Mouse (Mus musculus): Measurements from ENCODE around the gene Ankrd33. TPM values are rescaled to one million over a fixed set of nuclear protein-coding genes. Genes with fewer than 3 reads are reported as not detected.
"Not testable (repeated sequence)": the region's sequence is repeated elsewhere in the genome, so short reads cannot be mapped to it uniquely, and the experiment has no call there.

Ankrd33 gene
- polyA plus RNA-seq, 1 experiment from 2014 or later, result not detected

DNA sequence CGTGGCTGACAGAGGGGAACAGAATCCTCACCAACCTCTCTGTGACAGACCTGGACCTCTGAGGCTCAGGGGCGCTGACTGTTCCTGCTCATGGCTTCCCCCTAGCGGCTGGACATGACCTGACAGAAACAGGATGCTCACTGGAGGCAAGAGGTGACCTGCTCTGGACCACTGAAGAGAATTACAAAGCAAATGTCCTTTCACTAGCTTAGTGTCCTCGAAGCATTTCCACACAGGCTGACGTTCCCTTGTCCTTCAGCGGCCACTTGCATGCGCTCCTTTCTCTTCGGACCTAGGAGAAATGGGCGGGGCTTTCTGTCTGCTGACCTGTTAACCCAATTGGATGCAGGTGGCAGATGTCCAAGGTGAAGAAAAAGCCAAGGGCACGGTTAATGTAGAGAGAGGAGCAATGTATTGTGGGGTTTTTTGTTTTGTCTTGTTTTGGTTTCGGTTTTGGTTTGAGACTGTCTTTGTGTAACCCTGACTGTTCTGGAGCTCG is 10.0 kb upstream of the Ankrd33 start:
- 21% methylated on average over 12 of the region's 12 CpGs for WGBS (ENCODE audit: insufficient replicate concordance)
- Histone ChIP-seq H3K27ac (ENCODE audit: low read depth, low read length) (no peak overlapping the region), H3K36me3 (ENCODE audit: control insufficient read depth, insufficient read depth, low read length) (no peaks in the 10 kb centered on the region), H3K4me1 (ENCODE audit: control insufficient read depth, insufficient read depth, low read length) (no peaks in the 10 kb centered on the region), H3K27me3 (ENCODE audit: control insufficient read depth, insufficient read depth, low read length) (no peaks in the 10 kb centered on the region), H3K9ac (ENCODE audit: low read depth, low read length) (no peak overlapping the region), H3K4me3 (ENCODE audit: low read depth, low read length) (no peak overlapping the region), H3K4me2 (no peak overlapping the region; the same call in 1 of the 2 replicates), H3K9me3 (replicated peaks; ENCODE audit: control insufficient read depth, low read length) (no peaks in the 10 kb centered on the region)
- no peak for ATAC-seq (replicated peaks; ENCODE audit: insufficient number of reproducible peaks, low FRiP score, low TSS enrichment)

DNA sequence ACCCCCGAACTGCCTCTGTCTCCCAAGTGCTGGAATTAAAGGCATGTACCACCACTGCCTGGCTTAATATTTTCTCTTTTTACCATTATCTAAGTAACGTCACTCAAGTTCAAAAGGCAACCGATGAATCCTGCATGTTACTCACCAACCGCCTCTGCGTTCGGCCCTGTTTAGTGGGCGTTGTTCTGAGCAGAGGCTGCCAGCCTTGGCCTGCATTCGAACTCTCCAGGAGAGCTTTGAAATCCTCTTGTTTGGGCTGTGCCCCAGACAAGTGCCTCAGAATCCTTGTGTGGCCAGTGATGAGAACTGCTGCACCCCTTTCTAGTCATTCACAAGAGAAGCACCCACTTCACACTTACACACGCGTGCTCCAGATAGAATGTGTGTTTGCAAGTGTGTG is 9.5 kb upstream of the Ankrd33 start:
- Histone ChIP-seq H3K4me3 (ENCODE audit: low read depth, low read length) (no peak overlapping the region), H3K27ac (ENCODE audit: low read depth, low read length) (no peak overlapping the region), H3K27me3 (ENCODE audit: control insufficient read depth, insufficient read depth, low read length) (no peaks in the 10 kb centered on the region), H3K36me3 (ENCODE audit: control insufficient read depth, insufficient read depth, low read length) (no peaks in the 10 kb centered on the region), H3K4me1 (ENCODE audit: control insufficient read depth, insufficient read depth, low read length) (no peaks in the 10 kb centered on the region), H3K9me3 (replicated peaks; ENCODE audit: control insufficient read depth, low read length) (no peaks in the 10 kb centered on the region), H3K9ac (ENCODE audit: low read depth, low read length) (no peak overlapping the region), H3K4me2 (no peak overlapping the region)
- WGBS (ENCODE audit: insufficient replicate concordance), result 83% methylated on average over 10 of the region's 10 CpGs
- no peak for ATAC-seq (replicated peaks; ENCODE audit: insufficient number of reproducible peaks, low FRiP score, low TSS enrichment)

DNA sequence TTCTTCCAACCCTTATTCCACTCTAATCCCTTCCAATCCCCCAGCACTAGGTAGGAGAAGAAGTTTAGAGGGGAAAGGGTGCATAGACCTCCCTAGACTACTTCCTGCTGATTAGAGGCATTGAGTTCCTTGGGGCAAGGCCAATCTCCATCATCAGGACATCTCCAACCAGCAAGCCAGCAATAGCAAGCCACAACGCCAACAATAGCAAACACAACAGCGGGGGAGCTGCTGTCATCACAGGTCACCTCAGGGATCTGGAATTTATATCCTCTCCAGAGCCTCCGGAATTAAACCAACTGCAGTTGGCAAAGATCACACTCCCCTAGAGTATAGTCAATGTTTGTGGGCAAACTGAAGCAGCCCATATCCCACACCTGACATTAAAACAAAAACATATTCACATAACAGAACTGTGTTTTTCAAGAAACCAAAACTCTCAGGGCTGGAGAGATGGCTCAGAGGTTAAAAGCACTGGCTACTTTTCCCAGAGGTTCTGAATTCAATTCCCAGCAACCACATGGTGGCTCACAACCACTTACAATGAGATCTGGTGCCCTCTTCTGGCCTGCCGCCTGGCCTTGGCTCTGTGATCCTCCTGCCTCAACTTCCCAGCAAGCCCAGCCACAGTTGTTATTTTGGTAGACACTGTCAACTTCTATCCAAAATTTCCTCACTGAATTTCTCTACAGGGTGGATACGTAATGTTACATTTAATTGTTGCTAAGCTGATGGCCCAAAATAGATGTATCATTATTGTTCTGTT is 7.5 kb upstream of the Ankrd33 start:
- Histone ChIP-seq H3K9ac (ENCODE audit: low read depth, low read length) (no peak overlapping the region), H3K27ac (ENCODE audit: low read depth, low read length) (no peak overlapping the region), H3K4me1 (ENCODE audit: control insufficient read depth, insufficient read depth, low read length) (no peaks in the 10 kb centered on the region), H3K27me3 (ENCODE audit: control insufficient read depth, insufficient read depth, low read length) (no peaks in the 10 kb centered on the region), H3K4me3 (ENCODE audit: low read depth, low read length) (no peak overlapping the region), H3K36me3 (ENCODE audit: control insufficient read depth, insufficient read depth, low read length) (no peaks in the 10 kb centered on the region), H3K9me3 (replicated peaks; ENCODE audit: control insufficient read depth, low read length) (no peaks in the 10 kb centered on the region), H3K4me2 (no peak overlapping the region)
- no peak for ATAC-seq (replicated peaks; ENCODE audit: insufficient number of reproducible peaks, low FRiP score, low TSS enrichment)
- WGBS (ENCODE audit: insufficient replicate concordance), result 83% methylated on average over 5 of the region's 5 CpGs

DNA sequence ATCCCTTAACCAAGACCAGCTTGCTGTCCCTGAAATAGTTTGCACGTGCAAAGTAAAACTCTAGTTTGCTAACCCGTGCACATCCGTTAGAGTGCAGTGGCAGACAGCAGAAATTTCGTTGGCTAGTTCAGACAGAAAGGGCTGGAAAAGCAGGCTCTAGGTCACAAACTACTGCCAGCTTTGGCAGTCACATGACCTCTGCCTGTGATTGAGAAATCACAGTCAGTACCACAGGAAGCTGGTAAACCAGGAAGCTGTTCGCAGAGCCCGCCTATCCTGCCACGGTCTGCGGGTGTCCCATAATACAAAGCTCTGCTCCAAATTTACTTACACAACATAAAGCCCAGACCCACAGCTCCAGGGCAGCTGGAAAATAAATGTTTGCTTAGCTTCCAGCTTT is 2.4 kb upstream of the Ankrd33 start:
- ATAC-seq (replicated peaks; ENCODE audit: insufficient number of reproducible peaks, low FRiP score, low TSS enrichment), result no peak
- H3K36me3 ChIP-seq (ENCODE audit: control insufficient read depth, insufficient read depth, low read length), result no peaks in the 10 kb centered on the region
- 0 out of 2 replicates have a peak, but pooled peaks cover 3% of the 10 kb centered on the region for H3K9me3 ChIP-seq (replicated peaks; ENCODE audit: control insufficient read depth, low read length)
- H3K27me3 ChIP-seq (ENCODE audit: control insufficient read depth, insufficient read depth, low read length), result no peaks in the 10 kb centered on the region
- WGBS (ENCODE audit: insufficient replicate concordance), result 63% methylated on average over 8 of the region's 8 CpGs
- H3K9ac ChIP-seq (ENCODE audit: low read depth, low read length), result no peak overlapping the region
- H3K27ac ChIP-seq (ENCODE audit: low read depth, low read length), result no peak overlapping the region
- H3K4me1 ChIP-seq (ENCODE audit: control insufficient read depth, insufficient read depth, low read length), result no peaks in the 10 kb centered on the region
- H3K4me3 ChIP-seq (ENCODE audit: low read depth, low read length), result no peak overlapping the region
- H3K4me2 ChIP-seq, result no peak overlapping the region

DNA sequence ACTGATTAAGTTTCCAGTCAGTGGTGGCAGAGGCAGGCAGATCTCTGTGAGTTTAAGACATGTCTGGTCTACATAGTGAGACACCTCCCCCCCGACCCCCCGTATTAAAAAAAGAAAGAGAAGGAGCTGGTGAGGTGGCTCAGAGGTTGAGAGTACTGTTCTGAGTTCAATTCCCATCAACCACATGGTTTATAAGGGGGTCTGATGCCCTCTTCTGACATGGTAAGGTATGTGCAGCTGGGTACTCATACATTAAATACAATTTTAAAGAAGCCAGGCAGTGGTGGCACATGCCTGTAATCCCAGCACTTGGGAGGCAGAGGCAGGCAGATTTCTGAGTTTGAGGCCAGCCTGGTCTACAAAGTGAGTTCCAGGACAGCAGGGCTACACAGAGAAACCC is 1.8 kb upstream of the Ankrd33 start:
- H3K9me3 ChIP-seq (replicated peaks; ENCODE audit: control insufficient read depth, low read length); H3K4me3 ChIP-seq (ENCODE audit: low read depth, low read length); H3K36me3 ChIP-seq (ENCODE audit: control insufficient read depth, insufficient read depth, low read length); ATAC-seq (replicated peaks; ENCODE audit: insufficient number of reproducible peaks, low FRiP score, low TSS enrichment); H3K4me2 ChIP-seq; H3K9ac ChIP-seq (ENCODE audit: low read depth, low read length); H3K27ac ChIP-seq (ENCODE audit: low read depth, low read length); H3K27me3 ChIP-seq (ENCODE audit: control insufficient read depth, insufficient read depth, low read length); H3K4me1 ChIP-seq (ENCODE audit: control insufficient read depth, insufficient read depth, low read length): not testable (repeated sequence)
- WGBS (ENCODE audit: insufficient replicate concordance), result 76% methylated on average over 2 of the region's 2 CpGs

DNA sequence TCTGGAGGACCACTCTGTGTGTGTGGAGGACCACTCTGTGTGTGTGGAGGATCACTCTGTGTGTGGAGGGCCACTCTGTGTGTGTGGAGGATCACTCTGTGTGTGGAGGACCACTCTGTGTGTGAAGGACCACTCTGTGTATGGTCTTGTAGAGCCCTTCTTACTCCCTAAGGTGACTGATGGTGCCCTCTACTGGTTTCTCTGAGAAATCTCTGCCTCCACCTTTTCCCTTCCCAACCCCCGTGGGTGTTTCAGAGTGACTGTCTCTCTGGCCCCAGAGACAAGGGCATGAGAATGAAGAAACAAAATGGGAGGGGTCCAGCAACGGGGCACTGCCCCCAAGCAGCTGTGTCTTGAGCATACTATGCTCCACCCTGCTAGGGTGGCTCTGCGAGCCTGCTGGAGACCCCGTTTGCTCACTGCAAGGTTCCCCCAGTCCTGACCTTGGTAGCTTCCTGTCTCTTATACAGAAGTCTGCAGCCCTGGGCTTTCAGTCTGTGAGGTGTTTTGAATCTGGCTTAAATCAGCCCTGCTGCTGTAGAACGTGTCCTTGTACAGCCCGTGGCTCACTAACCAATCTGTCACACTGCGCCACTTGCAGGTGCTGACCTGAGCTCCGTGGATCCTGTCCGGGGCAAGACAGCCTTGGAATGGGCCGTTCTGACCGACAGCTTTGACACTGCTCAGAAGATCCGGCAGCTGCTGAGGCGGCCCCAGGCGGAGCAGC is 3.0 kb downstream of the Ankrd33 start:
- no peak overlapping the region for H3K4me3 ChIP-seq (ENCODE audit: low read depth, low read length)
- H3K4me2 ChIP-seq, result no peak overlapping the region
- WGBS (ENCODE audit: insufficient replicate concordance), result 54% methylated on average over 14 of the region's 14 CpGs
- H3K36me3 ChIP-seq (ENCODE audit: control insufficient read depth, insufficient read depth, low read length), result no peaks in the 10 kb centered on the region
- H3K9ac ChIP-seq (ENCODE audit: low read depth, low read length), result no peak overlapping the region
- H3K27ac ChIP-seq (ENCODE audit: low read depth, low read length), result no peak overlapping the region
- ATAC-seq (replicated peaks; ENCODE audit: insufficient number of reproducible peaks, low FRiP score, low TSS enrichment), result 0 out of 2 replicates have a peak, but pooled peaks have one; percentile 3
- no peaks in the 10 kb centered on the region for H3K27me3 ChIP-seq (ENCODE audit: control insufficient read depth, insufficient read depth, low read length)
- H3K9me3 ChIP-seq (replicated peaks; ENCODE audit: control insufficient read depth, low read length), result 0 out of 2 replicates have a peak, but pooled peaks cover 3% of the 10 kb centered on the region
- peaks cover 2% of the 10 kb centered on the region; the same call in 1 of the 2 replicates for H3K4me1 ChIP-seq (ENCODE audit: control insufficient read depth, insufficient read depth, low read length)

DNA sequence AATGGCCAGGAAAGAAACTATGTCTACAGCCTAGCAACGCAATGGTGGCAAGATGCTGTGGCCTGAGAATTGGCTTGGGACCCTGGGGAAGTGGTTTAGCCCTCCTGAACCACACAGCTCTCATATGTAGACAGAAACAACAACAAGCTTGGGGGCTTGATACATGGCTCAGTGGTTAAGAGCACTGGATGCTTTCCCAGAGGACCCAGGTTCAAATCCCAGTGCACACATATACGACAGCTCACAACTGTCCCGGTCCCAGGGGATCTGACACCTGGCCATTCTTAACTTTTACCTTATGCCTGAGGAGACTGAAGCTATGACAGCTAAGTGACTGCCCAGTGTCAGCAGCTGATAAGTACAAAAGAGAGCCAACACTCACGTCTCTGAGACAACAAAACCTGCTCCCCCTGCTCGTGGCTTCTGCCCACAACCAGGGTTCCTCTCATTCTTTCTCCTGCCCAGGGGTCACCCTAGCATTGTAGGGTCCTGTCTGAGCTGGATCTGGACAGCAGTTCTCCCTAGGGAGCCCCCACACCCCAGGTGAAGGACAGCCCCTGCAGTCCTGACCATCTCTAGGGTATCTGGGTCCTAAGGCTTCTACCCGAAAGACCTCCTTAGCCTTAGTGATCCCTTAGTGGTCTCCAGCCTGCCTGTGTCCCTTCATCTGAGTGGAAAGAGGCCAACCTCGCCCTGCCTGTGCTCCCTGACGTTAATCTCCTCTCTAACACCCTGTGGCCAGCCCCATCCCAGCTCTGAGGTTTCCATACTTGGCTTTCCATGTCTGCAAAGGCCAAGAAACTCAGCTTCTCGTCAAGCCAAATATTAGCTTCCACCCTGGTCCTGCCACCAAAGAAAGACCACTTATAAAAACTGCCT is 6.1 kb downstream of the Ankrd33 start:
- no peak for ATAC-seq (replicated peaks; ENCODE audit: insufficient number of reproducible peaks, low FRiP score, low TSS enrichment)
- 62% methylated on average over 9 of the region's 9 CpGs for WGBS (ENCODE audit: insufficient replicate concordance)
- no peak overlapping the region for H3K27ac ChIP-seq (ENCODE audit: low read depth, low read length)
- no peak overlapping the region for H3K4me3 ChIP-seq (ENCODE audit: low read depth, low read length)
- H3K9ac ChIP-seq (ENCODE audit: low read depth, low read length), result no peak overlapping the region
- no peaks in the 10 kb centered on the region for H3K9me3 ChIP-seq (replicated peaks; ENCODE audit: control insufficient read depth, low read length)
- H3K27me3 ChIP-seq (ENCODE audit: control insufficient read depth, insufficient read depth, low read length), result no peaks in the 10 kb centered on the region
- no peaks in the 10 kb centered on the region for H3K36me3 ChIP-seq (ENCODE audit: control insufficient read depth, insufficient read depth, low read length)
- H3K4me1 ChIP-seq (ENCODE audit: control insufficient read depth, insufficient read depth, low read length), result peaks cover 2% of the 10 kb centered on the region; the same call in 1 of the 2 replicates
- H3K4me2 ChIP-seq, result no peak overlapping the region

DNA sequence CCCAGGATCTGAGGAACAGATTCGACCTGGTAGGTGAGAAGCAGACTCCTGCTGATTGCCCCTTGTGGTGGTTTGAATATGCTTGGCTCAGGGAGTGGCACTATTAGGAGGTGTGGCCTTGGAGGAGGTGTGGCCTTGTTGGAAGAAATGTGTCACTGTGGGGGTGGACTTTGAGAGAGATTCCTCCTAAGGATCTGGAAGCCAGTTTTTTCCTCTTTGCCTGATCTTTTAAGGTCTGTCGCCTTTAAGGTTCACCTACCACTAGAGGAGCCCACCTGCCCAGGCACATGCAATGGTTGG is 6.7 kb downstream of the Ankrd33 start:
- Histone ChIP-seq H3K9me3 (replicated peaks; ENCODE audit: control insufficient read depth, low read length) (no peaks in the 10 kb centered on the region), H3K4me1 (ENCODE audit: control insufficient read depth, insufficient read depth, low read length) (peaks cover 2% of the 10 kb centered on the region; the same call in 1 of the 2 replicates), H3K27ac (ENCODE audit: low read depth, low read length) (no peak overlapping the region), H3K27me3 (ENCODE audit: control insufficient read depth, insufficient read depth, low read length) (peaks cover 3% of the 10 kb centered on the region), H3K4me3 (ENCODE audit: low read depth, low read length) (no peak overlapping the region), H3K36me3 (ENCODE audit: control insufficient read depth, insufficient read depth, low read length) (no peaks in the 10 kb centered on the region), H3K9ac (ENCODE audit: low read depth, low read length) (no peak overlapping the region), H3K4me2 (no peak overlapping the region)
- 21% methylated on average over 2 of the region's 2 CpGs for WGBS (ENCODE audit: insufficient replicate concordance)
- no peak for ATAC-seq (replicated peaks; ENCODE audit: insufficient number of reproducible peaks, low FRiP score, low TSS enrichment)

Data from heart, embryonic 11.5 days (tissue).